Mouse (Mus musculus) lung, adult 2 months (tissue): ENCODE measurements at regions not wholly inside any gene's neighbourhood (a gene's known extent, or its start where the extent isn't known, plus 50 kb on each side); places are given as distances from the start of the nearest gene placed in this dataset.

Source experiments
- DNase-seq: peaks from one replicate; pipeline ENCODE4 v3.0.0; 2022
- H3K4me1 ChIP-seq: fragments of 200-500 bp; 2 replicates; pipeline ENCODE4 v1.6.1; 2011; ENCODE audit warnings: low read length; ENCODE audit not compliant: control insufficient read depth, insufficient read depth
- H3K4me3 ChIP-seq: fragments of 200-500 bp; replicated peaks from 2 replicates; pipeline ENCODE3; 2011; ENCODE audit warnings: low read depth, mild to moderate bottlenecking, control low read depth, low read length; ENCODE audit errors: extremely low read depth
- CTCF ChIP-seq: fragments of 200-500 bp; IDR thresholded peaks from 2 replicates; pipeline ENCODE4 v1.5.1; 2011; ENCODE audit warnings: mild to moderate bottlenecking, low read length, control low read depth; ENCODE audit not compliant: insufficient read depth
- POLR2A ChIP-seq: fragments of 200-500 bp; IDR thresholded peaks from 2 replicates; pipeline ENCODE4 v1.6.1; 2011; ENCODE audit warnings: low read depth, mild to moderate bottlenecking, control low read depth, low read length, borderline replicate concordance; ENCODE audit errors: extremely low read depth
- WGBS: fragments of 180-500 bp; shearing (Covaris S2); methylation state at CpG from one replicate; pipeline ENCODE4 v1.1.7; 2018; 5-methylcytosine and 5-hydroxymethylcytosine counted together

DNA sequence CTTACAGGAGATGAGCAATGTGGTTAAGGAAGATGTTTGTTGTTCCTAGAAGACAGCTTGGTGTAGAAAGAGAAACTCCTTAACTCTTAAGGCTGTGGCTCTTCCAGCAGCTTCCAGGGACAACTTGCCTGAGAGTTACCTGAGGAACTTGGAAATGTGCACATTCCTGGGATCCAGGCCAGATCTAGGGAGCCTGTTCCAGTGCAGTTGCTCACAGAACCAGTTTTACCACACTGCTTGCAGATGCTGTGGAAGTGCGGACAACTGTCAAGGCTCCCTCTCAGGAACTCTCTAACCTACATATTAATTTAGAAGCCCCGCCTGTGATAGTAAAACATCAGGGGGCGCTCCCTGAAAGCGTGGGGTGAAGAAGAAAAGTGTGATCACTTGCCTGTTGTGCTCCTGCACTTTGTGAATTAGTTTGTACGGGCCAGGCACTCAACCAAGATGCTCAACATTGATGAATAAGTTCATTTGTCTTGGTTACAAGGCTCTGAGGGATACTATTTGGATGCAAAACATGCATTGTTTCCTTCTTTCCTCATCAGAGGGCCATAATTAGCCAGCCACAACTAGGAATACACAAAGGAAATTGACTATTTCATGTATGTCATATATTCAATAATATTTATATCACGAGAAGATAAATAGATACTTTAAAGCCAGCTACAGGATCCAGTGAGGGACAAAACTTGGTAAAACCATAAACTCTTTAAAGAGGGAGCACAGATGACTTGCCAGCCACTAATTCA lies 357.1 kb upstream of the Adgrl2 start:
- DNase-seq = no peak
- TF ChIP-seq POLR2A (no peak), CTCF (no peak)

GRCm38 (mm10) chr3:149342511-149342910 lies 352.2 kb upstream of the Adgrl2 start:
- 52% methylated on average over 6 of the region's 6 CpGs for WGBS
- H3K4me1 ChIP-seq = peaks cover 3% of the 10 kb centered on the region; the same call in 1 of the 2 replicates
- H3K4me3 ChIP-seq = no peak overlapping the region
- DNase-seq = no peak
- TF ChIP-seq POLR2A = no peak
- no peak for TF ChIP-seq CTCF

More for the DNA sequence above, 357.1 kb upstream of the Adgrl2 start:
- H3K4me1 ChIP-seq = peaks cover 3% of the 10 kb centered on the region; the same call in 1 of the 2 replicates
- H3K4me3 ChIP-seq = no peak overlapping the region
- WGBS = 33% methylated on average over 6 of the region's 6 CpGs

GRCm38 (mm10) chr3:149339374-149339753 lies 349.0 kb upstream of the Adgrl2 start:
- 85% methylated on average over 3 of the region's 3 CpGs for WGBS
- TF ChIP-seq POLR2A (no peak), CTCF (no peak)

GRCm38 (mm10) chr3:149338684-149339373 lies 348.5 kb upstream of the Adgrl2 start:
- H3K4me3 ChIP-seq = no peak overlapping the region
- H3K4me1 ChIP-seq = no peaks in the 10 kb centered on the region
- WGBS = 68% methylated on average over 7 of the region's 7 CpGs
- TF ChIP-seq POLR2A (no peak), CTCF (no peak)
- DNase-seq = no peak

More at GRCm38 (mm10) chr3:149339374-149339753, 349.0 kb upstream of the Adgrl2 start:
- Histone ChIP-seq H3K4me1 (no peaks in the 10 kb centered on the region), H3K4me3 (no peak overlapping the region)
- no peak for DNase-seq

- no peak for DNase-seq
- Histone ChIP-seq H3K4me3 (no peak overlapping the region), H3K4me1 (0 out of 2 replicates have a peak, but pooled peaks cover 2% of the 10 kb centered on the region)
- WGBS = 73% methylated on average over 6 of the region's 6 CpGs
- no peak for TF ChIP-seq POLR2A
- TF ChIP-seq CTCF = no peak
These were observed 344.9 kb upstream of the Adgrl2 start for GRCm38 (mm10) chr3:149335259-149335658.

DNA sequence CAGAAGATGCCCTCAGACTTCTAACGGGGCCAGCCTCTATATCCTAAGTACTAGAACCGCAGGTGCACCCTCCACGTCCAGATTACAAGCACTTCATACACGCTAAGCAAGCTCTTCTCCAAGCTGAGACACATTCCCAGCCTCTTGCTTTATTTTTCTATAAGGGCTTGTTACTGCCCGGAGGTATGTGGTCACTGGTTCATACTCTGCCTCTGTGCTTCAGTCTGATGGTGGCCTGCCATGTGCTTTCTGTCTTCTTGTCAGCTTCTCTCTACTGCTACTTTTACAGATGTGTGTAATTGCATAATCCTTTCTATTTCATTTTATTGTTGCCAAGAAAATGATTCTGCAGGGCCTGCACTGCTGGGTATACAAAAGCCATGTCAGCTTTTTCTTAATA lies 343.3 kb upstream of the Adgrl2 start:
- DNase-seq = no peak
- Histone ChIP-seq H3K4me3 (no peak overlapping the region), H3K4me1 (0 out of 2 replicates have a peak, but pooled peaks cover 2% of the 10 kb centered on the region)
- 78% methylated on average over 5 of the region's 5 CpGs for WGBS
- TF ChIP-seq POLR2A = no peak
- no peak for TF ChIP-seq CTCF

DNA sequence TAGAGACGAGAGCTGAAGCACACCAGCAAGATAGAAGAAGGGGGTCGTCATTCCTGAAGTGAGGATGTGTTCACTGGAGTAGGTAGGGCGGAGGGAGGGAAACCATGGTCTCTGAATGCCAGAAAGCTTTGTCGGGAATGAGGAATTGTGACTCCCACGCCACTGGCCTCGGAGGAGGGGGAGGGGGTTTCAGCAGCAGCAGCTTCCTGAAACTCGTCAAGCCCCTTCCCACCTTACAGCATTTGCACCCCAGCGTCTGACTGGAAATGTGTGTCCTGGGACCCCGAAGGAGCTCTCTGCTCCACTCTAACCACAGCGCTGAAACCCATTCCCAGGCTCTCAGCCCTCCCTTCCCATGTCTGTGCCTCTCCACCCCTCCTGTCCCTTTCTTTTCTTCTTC lies 342.8 kb upstream of the Adgrl2 start:
- no peak for TF ChIP-seq POLR2A
- TF ChIP-seq CTCF = no peak
- no peak for DNase-seq
- Histone ChIP-seq H3K4me3 (no peak overlapping the region), H3K4me1 (0 out of 2 replicates have a peak, but pooled peaks cover 2% of the 10 kb centered on the region)
- 70% methylated on average over 10 of the region's 10 CpGs for WGBS

GRCm38 (mm10) chr3:149332105-149332504 lies 341.8 kb upstream of the Adgrl2 start:
- H3K4me3 ChIP-seq = no peak overlapping the region
- H3K4me1 ChIP-seq = 0 out of 2 replicates have a peak, but pooled peaks cover 2% of the 10 kb centered on the region
- TF ChIP-seq CTCF (no peak), POLR2A (no peak)
- WGBS = 36% methylated on average over 4 of the region's 4 CpGs
- no peak for DNase-seq

- no peak for DNase-seq
- no peak overlapping the region for H3K4me3 ChIP-seq
- WGBS = 72% methylated on average over 7 of the region's 7 CpGs
- peaks cover 4% of the 10 kb centered on the region for H3K4me1 ChIP-seq
- no peak for TF ChIP-seq POLR2A
- no peak for TF ChIP-seq CTCF
These were observed 341.1 kb upstream of the Adgrl2 start for GRCm38 (mm10) chr3:149331251-149331960.
